Mouse (Mus musculus) G1E (cell line): ENCODE measurements around the gene Pip5k1c. TPM values are rescaled to one million over a fixed set of nuclear protein-coding genes. Genes with fewer than 3 reads are reported as not detected.

ENCODE experiments used
- ATAC-seq: 2 replicates; pipeline ENCODE4 v1.8.0; 2016; ENCODE audit warnings: mild to moderate bottlenecking; ENCODE audit not compliant: insufficient number of reproducible peaks, poor library complexity, low FRiP score, severe bottlenecking; ENCODE audit errors: extremely low read depth
- DNase-seq: peaks from one replicate; pipeline ENCODE4 v3.0.0; 2012; ENCODE audit warnings: low spot score
- H3K27me3 ChIP-seq: 2 replicates; pipeline ENCODE4 v1.6.1; 2012; ENCODE audit warnings: mild to moderate bottlenecking, low read length, inconsistent platforms; ENCODE audit not compliant: insufficient read depth
- H3K36me3 ChIP-seq: replicated peaks from 2 replicates; pipeline ENCODE3; 2012; ENCODE audit warnings: mild to moderate bottlenecking, inconsistent platforms
- H3K4me1 ChIP-seq: 2 replicates; pipeline ENCODE4 v1.6.1; 2012; ENCODE audit warnings: low read depth, low read length, inconsistent platforms, mixed read lengths; ENCODE audit not compliant: insufficient read depth
- H3K4me3 ChIP-seq: 2 replicates; pipeline ENCODE4 v1.5.1; 2012; ENCODE audit warnings: low read depth, mild to moderate bottlenecking, inconsistent platforms, low read length, moderate library complexity, mixed read lengths
- H3K9me3 ChIP-seq: replicated peaks from 2 replicates; pipeline ENCODE4 v1.6.1; 2012; ENCODE audit warnings: inconsistent platforms
- CTCF ChIP-seq: IDR thresholded peaks from 2 replicates; pipeline ENCODE4 v1.5.1; 2012; ENCODE audit warnings: low read depth, low read length, inconsistent platforms, mixed read lengths
- GATA1 ChIP-seq: IDR thresholded peaks from 2 replicates; pipeline ENCODE4 v1.6.1; 2012; ENCODE audit warnings: borderline replicate concordance, low read length, inconsistent platforms, mixed read lengths
- GATA2 ChIP-seq: IDR thresholded peaks from 2 replicates; pipeline ENCODE4 v1.6.1; 2012; ENCODE audit warnings: low read depth, low read length, inconsistent platforms, borderline replicate concordance
- POLR2AphosphoS5 ChIP-seq: IDR thresholded peaks from 2 replicates; pipeline ENCODE4 v1.6.1; 2012; ENCODE audit warnings: low read depth, low read length, inconsistent platforms; ENCODE audit not compliant: insufficient replicate concordance
- TAL1 ChIP-seq: conservative IDR thresholded peaks from 2 replicates; pipeline ENCODE4 v1.6.1; 2012; ENCODE audit warnings: low read depth, low read length, inconsistent platforms, mixed read lengths
- polyA plus RNA-seq: library from polyadenylated mRNA; stranded (reverse); fragments of >175 nt; gene quantifications from 2 replicates; pipeline ENCODE4 v1.2.3, GENCODE M21; 2012
- total RNA-seq, 2 experiments: library from RNA; stranded (forward) in 1 of 2; stranded (reverse) in 1 of 2; fragments of 200-1000 nt in 1 of 2; fragments of >200 nt in 1 of 2; fragmentation: Nextera tagmentation in 1 of 2; gene quantifications; 2 replicates each; pipeline ENCODE4 v1.2.3; 2014 to 2017

Pip5k1c gene
- total and polyA plus RNA-seq, 3 experiments, result 58.8 to 266 (median 62.2) TPM

DNA sequence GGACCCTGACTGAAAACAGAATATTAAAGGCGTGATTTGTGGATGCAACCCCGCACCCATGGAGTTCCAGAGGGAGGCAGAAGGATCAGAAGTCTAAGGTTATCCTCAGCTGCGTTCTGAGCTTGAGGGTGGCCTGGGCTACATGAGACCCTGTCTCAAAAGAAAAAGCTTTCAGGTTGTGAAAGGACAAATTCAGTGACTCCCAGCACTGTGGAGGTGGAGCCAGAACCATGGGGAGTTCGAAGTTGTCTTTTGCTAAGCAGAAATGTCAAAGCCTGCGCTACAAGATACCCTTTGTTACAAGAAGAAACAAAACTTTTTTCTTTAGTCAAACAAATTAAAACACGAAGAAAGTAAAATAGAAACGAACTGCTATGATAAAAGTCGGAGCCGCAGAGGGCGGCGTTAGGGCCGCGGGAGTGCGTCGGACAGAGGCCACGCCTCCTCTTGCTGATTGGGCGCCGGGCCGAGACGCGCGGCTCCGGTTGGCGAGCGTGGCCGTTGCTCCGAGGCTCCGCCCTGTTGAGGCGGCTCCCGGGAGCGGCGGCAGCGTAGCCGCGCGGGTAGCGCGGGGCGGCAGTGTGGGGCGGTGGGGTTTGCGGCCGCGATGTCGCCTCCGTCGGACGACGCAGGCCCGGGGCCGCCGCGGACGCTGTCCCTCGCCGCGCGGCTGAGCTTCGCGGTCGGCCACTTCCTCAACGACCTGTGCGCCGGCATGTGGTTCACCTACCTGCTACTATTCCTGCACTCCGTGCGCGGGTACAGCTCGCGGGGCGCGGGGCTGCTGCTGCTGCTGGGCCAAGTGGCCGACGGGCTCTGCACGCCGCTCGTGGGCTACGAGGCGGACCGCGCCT lies 64.5 kb downstream of the Pip5k1c start, which contains the start of gene Mfsd12:
Gene Mfsd12 (plus strand): TSS at position 501 of the 854 bp plus-strand sequence.
- ATAC-seq (peak; percentile 55), DNase-seq (peak; percentile 94)
- TF ChIP-seq TAL1 (no peak), POLR2AphosphoS5 (no peak), GATA2 (no peak), GATA1 (no peak), CTCF (no peak)
- Histone ChIP-seq H3K36me3 (peaks cover 37% of the 10 kb centered on the region), H3K27me3 (no peaks in the 10 kb centered on the region), H3K9me3 (no peaks in the 10 kb centered on the region), H3K4me3 (peak within 1 kb of the TSS; percentile 88), H3K4me1 (peaks cover 82% of the 10 kb centered on the region)

DNA sequence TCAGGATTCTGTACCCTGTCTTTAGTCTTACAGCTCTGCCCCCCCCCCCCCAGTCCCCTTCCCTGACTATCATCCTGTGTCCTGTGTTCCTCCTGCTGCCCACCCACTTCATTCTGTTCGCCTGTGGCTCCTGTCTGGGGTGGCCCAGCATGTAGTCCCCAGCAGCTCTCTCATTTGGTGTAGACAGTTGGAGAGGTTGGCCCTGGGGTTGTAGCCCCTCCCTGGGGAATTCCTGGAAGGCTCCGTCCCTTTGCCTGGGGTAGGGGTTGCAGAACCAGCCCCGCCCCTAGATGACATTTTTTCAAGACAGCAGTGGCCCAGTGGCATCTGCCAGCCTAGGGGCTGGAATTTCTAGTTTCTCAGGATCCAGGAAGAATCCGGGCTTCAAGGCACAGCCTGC lies 65.4 kb downstream of the Pip5k1c start:
- peak overlapping the region; percentile 88 for H3K4me3 ChIP-seq
- H3K4me1 ChIP-seq, result peaks cover 85% of the 10 kb centered on the region

DNA sequence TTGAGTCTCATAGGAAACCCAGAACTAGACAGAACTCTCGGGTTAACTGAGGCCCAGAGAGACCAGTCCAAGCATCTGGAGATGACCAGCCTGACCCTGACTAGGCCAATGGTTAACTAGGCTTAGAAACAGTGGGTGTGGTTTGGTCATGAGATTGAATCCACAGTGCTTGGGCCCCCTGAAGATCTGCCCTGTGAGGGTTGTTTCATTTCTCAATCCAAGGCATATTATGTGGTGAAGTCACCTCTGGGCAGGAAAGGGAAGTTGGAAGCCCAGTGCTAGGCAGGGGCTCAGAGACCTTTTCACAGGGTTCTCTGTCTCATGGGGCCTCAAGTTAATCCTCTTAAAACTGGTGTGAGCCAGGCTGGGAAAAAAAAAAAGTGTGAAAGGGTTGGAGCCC lies 66.1 kb downstream of the Pip5k1c start:
- DNase-seq (peak; percentile 43), ATAC-seq (peak; percentile 4; the same call in 1 of the 2 replicates)
- Histone ChIP-seq H3K36me3 (peaks cover 53% of the 10 kb centered on the region), H3K4me3 (peak overlapping the region; percentile 88), H3K9me3 (no peaks in the 10 kb centered on the region), H3K27me3 (no peaks in the 10 kb centered on the region), H3K4me1 (peaks cover 91% of the 10 kb centered on the region)
- TF ChIP-seq CTCF (no peak), GATA2 (no peak), GATA1 (no peak), POLR2AphosphoS5 (no peak), TAL1 (no peak)

More for the DNA sequence above, 65.4 kb downstream of the Pip5k1c start:
- H3K36me3 ChIP-seq, result peaks cover 47% of the 10 kb centered on the region
- no peaks in the 10 kb centered on the region for H3K9me3 ChIP-seq
- ATAC-seq (no peak), DNase-seq (peak; percentile 41)
- no peaks in the 10 kb centered on the region for H3K27me3 ChIP-seq
- TF ChIP-seq TAL1 (no peak), CTCF (no peak), POLR2AphosphoS5 (no peak), GATA2 (no peak), GATA1 (no peak)

DNA sequence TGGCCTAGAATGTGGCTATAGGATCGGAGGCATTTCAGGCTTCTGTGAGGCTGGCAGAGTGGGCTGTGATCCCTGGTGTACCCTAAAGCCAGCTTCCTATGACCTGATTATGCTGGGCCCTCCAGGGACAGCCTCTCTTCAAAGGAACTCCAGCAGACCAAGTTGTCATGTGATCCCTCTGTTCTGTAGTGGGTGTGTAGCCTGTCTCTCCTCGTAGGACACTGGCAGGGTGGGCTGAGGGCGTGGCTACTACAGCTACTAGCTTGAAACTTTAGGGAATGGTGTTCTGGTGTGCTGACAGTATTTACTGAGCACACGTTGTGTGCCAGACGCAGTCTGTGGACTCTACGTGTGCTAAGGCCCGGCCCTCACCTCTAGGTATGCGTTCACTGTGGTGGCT lies 68.0 kb downstream of the Pip5k1c start:
- Histone ChIP-seq H3K9me3 (no peaks in the 10 kb centered on the region), H3K4me1 (peaks cover 93% of the 10 kb centered on the region), H3K36me3 (peaks cover 72% of the 10 kb centered on the region), H3K4me3 (peak overlapping the region; percentile 66; the same call in 1 of the 2 replicates), H3K27me3 (no peaks in the 10 kb centered on the region)
- peak; percentile 47 for ATAC-seq
- no peak for TF ChIP-seq GATA1
- TF ChIP-seq CTCF, result no peak
- TF ChIP-seq POLR2AphosphoS5, result no peak
- no peak for TF ChIP-seq GATA2
- no peak for TF ChIP-seq TAL1
- peak; percentile 47 for DNase-seq

DNA sequence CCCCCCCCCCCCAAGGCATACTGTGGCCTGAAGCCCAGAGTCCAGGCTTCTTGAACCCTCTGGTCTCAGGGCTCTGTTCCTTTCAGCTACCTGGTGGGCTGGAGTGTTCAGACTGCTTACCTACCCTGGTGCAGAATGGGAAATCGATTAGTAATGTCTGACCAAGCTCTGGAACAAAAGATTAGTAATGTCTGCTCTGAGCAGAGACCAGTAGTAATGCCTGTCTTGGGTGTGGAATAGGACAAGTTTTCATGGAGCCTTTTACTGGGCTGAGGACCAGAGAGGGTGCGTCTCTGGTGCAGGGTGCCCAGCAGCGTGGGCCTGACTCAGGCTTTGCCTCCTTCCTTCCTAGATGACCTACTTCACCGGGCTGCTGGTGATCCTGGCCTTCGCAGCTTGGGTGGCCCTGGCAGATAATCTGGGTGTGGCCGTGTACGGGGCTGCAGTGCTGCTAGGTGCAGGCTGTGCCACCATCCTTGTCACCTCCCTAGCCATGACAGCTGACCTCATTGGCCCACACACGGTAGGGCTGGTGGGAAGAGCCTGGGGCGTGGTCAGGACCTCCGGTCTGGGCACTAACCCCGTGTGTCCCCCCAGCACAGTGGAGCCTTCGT lies 69.7 kb downstream of the Pip5k1c start:
- peaks cover 96% of the 10 kb centered on the region for H3K4me1 ChIP-seq
- DNase-seq (no peak), ATAC-seq (no peak)
- no peaks in the 10 kb centered on the region for H3K9me3 ChIP-seq
- TF ChIP-seq GATA1 (no peak), CTCF (no peak), POLR2AphosphoS5 (no peak), TAL1 (no peak), GATA2 (no peak)
- peak overlapping the region; percentile 64; the same call in 1 of the 2 replicates for H3K4me3 ChIP-seq
- peaks cover 89% of the 10 kb centered on the region for H3K36me3 ChIP-seq
- no peaks in the 10 kb centered on the region for H3K27me3 ChIP-seq
